Mouse (Mus musculus) hindbrain, embryonic 11.5 days (tissue): ENCODE measurements around the gene Pcyox1. TPM values are rescaled to one million over a fixed set of nuclear protein-coding genes. Genes with fewer than 3 reads are reported as not detected.

Experiments used
- ATAC-seq: fragments of 200-750 bp; cut with Nextera tagmentation; 2 replicates; pipeline ENCODE4 v1.8.0; 2017; ENCODE audit warnings: mild to moderate bottlenecking, moderate TSS enrichment, moderate library complexity; ENCODE audit not compliant: low FRiP score
- DNase-seq: peaks from one replicate; pipeline ENCODE4 v3.0.0-alpha.2; 2015; ENCODE audit warnings: low spot score
- H3K27ac ChIP-seq: fragments of 300-500 bp; sonication (generic); 2 replicates; pipeline ENCODE4 v1.5.1; 2014; ENCODE audit warnings: mild to moderate bottlenecking, low read depth, low read length
- H3K27me3 ChIP-seq: fragments of 300-500 bp; sonication (generic); 2 replicates; pipeline ENCODE4 v1.6.1; 2014; ENCODE audit warnings: mild to moderate bottlenecking, low read length, moderate library complexity, mixed read lengths; ENCODE audit not compliant: control insufficient read depth, insufficient read depth
- H3K36me3 ChIP-seq: fragments of 300-500 bp; sonication (generic); 2 replicates; pipeline ENCODE4 v1.6.1; 2014; ENCODE audit warnings: mild to moderate bottlenecking, low read length, moderate library complexity, mixed read lengths; ENCODE audit not compliant: control insufficient read depth, insufficient read depth
- H3K4me1 ChIP-seq: fragments of 300-500 bp; sonication (generic); replicated peaks from 2 replicates; pipeline ENCODE4 v1.6.1; 2014; ENCODE audit warnings: low read length, mixed read lengths; ENCODE audit not compliant: control insufficient read depth, insufficient read depth
- H3K4me2 ChIP-seq: fragments of 300-500 bp; sonication (generic); replicated peaks from 2 replicates; pipeline ENCODE4 v1.6.1; 2014; ENCODE audit warnings: mild to moderate bottlenecking, low read depth, low read length
- H3K4me3 ChIP-seq: fragments of 300-500 bp; sonication (generic); 2 replicates; pipeline ENCODE4 v1.5.1; 2014; ENCODE audit warnings: low read depth, low read length
- H3K9ac ChIP-seq: fragments of 300-500 bp; sonication (generic); 2 replicates; pipeline ENCODE4 v1.6.1; 2014; ENCODE audit warnings: low read depth, low read length
- H3K9me3 ChIP-seq: fragments of 300-500 bp; sonication (generic); 2 replicates; pipeline ENCODE4 v1.6.1; 2016; ENCODE audit warnings: low read length; ENCODE audit not compliant: control insufficient read depth
- WGBS: fragments of 180-500 bp; shearing (Covaris S2); extraction: QIAGEN DNeasy Blood & Tissue Kit; methylation state at CpG from one replicate; pipeline ENCODE4 v1.1.7; 2014; 5-methylcytosine and 5-hydroxymethylcytosine counted together
- polyA plus RNA-seq: library from polyadenylated mRNA; unstranded; fragments of >200 nt; fragmentation: Nextera tagmentation; extraction: Ambion mirVana; gene quantifications from 2 replicates; pipeline ENCODE4 v1.2.1, GENCODE M21; 2014

Gene Pcyox1
- polyA plus RNA-seq, 1 experiment from 2014 or later, result 107 TPM

DNA sequence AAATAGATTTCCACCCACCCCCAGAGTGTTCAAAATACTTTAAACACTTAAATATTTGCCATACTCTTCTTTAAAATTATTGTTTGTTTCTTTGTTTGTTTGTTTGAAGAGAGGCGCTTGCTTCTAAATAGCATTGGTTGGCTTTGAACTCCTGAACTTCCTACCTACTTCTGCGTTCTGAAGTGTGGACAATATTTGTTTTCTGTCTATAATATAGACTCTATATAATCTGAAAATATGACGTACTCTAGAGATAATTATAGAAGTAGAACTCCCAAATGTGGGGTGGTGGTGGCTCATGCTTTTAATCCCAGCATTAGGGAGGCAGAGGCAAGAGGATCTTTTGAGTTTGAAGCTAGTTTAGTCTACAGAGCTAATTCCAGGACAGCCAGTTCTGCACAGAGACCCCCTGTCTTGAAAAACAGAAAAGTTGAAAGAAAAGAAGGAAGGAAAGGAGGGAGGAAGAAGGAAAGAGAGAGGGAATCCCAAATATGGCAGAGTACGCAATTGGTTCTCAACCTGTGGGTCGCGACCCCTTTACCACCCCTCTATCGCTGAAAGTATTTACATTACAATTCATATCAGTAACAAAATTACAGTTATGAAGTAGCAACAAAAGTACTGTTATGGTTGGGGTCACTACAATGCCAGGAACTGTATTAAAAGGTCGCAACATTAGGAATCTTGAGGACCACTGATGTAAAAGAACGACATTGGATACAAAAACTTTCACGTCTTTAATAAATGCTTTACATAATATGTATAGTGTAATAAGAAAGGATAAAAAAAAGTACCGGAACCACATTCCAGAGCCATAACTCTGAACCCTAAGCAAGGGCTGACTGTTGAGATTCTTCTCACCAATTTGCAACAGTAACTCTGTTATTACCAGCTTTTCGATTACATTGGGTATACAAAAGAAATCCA lies 6.0 kb upstream of the Pcyox1 start:
- 39% methylated on average over 12 of the region's 12 CpGs for WGBS
- ATAC-seq (no peak), DNase-seq (peak; percentile 40)
- Histone ChIP-seq H3K4me2 (peak overlapping the region; percentile 28; the same call in 1 of the 2 replicates), H3K4me3 (peak overlapping the region; percentile 88), H3K27ac (no peak overlapping the region), H3K9ac (no peak overlapping the region), H3K4me1 (no peaks in the 10 kb centered on the region), H3K36me3 (no peaks in the 10 kb centered on the region), H3K27me3 (no peaks in the 10 kb centered on the region), H3K9me3 (no peaks in the 10 kb centered on the region)

DNA sequence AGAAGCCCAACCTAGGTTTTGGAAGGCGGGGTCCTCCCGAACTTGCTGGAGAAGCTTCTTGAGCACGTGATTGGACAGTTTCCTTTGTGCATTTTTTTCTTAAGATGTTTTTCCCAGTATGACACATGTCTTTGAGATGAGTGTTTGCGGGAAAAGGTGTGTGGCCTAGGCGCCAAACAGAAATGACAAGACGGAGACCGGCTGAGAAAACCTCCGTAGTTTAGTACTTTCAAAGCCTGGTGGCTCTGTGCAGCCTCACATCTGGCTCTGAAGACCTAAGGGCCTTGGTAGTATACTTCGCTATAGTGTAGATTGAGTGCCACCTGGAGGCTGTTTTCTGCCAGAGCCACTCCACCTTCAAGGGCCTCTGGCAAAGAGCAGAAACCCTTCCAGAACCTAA lies 4.0 kb upstream of the Pcyox1 start:
- H3K27me3 ChIP-seq, result no peaks in the 10 kb centered on the region
- peak overlapping the region; percentile 20; the same call in 1 of the 2 replicates for H3K4me2 ChIP-seq
- ATAC-seq (no peak), DNase-seq (peak; percentile 77)
- 7% methylated on average over 9 of the region's 9 CpGs for WGBS
- H3K36me3 ChIP-seq, result no peaks in the 10 kb centered on the region
- no peak overlapping the region for H3K9ac ChIP-seq
- no peak overlapping the region for H3K27ac ChIP-seq
- H3K9me3 ChIP-seq, result no peaks in the 10 kb centered on the region
- no peak overlapping the region for H3K4me3 ChIP-seq
- no peaks in the 10 kb centered on the region for H3K4me1 ChIP-seq

DNA sequence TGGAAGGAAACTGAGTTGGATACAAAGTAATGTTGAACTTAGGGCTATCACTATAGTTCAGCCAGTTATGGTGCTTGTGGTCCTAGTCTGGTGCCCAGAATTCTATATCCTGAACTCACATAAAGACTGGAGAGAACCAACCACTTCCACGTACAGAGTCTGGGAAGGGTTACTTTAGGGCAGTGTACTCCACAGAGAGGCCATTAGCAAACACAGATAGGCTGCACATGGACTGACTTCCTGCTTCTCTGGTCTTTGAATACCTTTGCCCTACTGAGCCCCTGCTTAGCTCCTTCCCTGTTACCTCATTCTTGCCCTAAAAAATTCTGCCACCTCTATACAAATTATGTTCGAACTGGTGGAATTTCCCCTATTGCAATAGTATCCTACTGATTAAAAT lies 3.0 kb upstream of the Pcyox1 start:
- H3K9me3 ChIP-seq, result no peaks in the 10 kb centered on the region

DNA sequence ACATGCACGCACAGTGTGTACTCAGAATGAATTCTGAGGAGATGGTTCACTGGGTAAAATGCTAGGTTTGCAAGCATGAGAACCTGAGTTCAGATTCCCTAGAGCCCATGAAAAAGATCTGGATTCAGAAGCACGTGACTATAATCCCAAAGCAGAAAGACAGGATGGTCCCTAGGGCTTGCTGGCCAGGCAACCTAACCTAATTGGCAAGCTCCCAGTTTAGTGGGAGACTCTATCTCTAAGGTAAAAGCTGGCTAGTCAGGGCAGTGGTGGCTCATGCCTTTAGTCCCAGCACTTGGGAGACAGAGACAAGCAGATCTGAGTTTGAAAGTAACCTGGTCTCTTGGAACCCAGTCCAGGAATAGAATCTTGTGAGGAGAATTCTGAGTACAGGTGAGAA lies 2.0 kb upstream of the Pcyox1 start:
- H3K27ac ChIP-seq, result no peak overlapping the region
- peaks cover 8% of the 10 kb centered on the region; the same call in 1 of the 2 replicates for H3K4me1 ChIP-seq
- 76% methylated on average over 2 of the region's 2 CpGs for WGBS
- H3K27me3 ChIP-seq, result no peaks in the 10 kb centered on the region
- DNase-seq, result no peak
- no peak overlapping the region for H3K9ac ChIP-seq
- H3K4me3 ChIP-seq, result 0 out of 2 replicates have a peak overlapping the region, but pooled peaks have one; percentile 8
- ATAC-seq, result no peak
- no peaks in the 10 kb centered on the region for H3K36me3 ChIP-seq
- no peak overlapping the region for H3K4me2 ChIP-seq
- no peaks in the 10 kb centered on the region for H3K9me3 ChIP-seq

More for the DNA sequence above, 3.0 kb upstream of the Pcyox1 start:
- 86% methylated on average over 2 of the region's 2 CpGs for WGBS
- Histone ChIP-seq H3K36me3 (no peaks in the 10 kb centered on the region), H3K9ac (no peak overlapping the region), H3K27ac (no peak overlapping the region), H3K4me3 (no peak overlapping the region), H3K4me1 (peaks cover 6% of the 10 kb centered on the region; the same call in 1 of the 2 replicates), H3K27me3 (no peaks in the 10 kb centered on the region), H3K4me2 (no peak overlapping the region)
- ATAC-seq, result no peak
- no peak for DNase-seq

DNA sequence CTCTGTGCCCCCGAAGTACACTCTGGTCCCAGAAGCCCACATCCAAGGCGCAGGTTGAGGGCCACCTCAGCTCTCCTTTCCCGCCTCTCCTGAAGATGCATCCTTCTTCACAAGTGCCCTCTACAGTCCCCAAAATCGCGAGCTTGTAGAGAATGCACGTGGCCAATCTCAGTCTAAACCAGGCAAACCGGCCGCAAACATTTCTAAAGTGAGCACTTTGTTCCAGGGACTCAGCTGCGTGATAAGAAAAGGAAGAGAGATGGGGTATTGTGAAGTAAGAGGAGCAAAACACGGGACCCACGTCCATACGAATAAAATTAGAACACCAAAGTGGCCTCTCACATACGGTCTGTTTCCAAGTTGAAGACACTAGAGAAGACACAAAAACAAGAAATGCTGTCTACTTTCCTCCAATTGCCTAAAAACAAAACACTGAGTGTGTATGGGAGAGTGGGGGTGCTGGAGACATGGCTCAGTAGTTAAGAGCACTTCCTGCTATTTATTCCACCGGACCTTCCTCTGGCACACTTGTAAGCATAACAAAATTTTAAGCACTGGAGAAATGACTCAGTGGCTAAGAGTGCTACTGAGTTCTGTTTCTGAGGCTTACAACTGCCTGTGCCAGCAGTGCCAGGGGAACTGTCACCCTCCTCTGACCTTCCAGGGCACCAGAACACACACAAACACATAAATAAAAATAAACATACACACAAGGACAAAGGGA lies 465 bp upstream of the Pcyox1 start:
- DNase-seq (no peak), ATAC-seq (no peak)
- Histone ChIP-seq H3K27me3 (no peaks in the 10 kb centered on the region), H3K4me2 (peak overlapping the region; percentile 72), H3K9me3 (no peaks in the 10 kb centered on the region), H3K9ac (peak overlapping the region; percentile 92), H3K4me1 (peaks cover 8% of the 10 kb centered on the region; the same call in 1 of the 2 replicates), H3K4me3 (peak overlapping the region; percentile 85), H3K36me3 (no peaks in the 10 kb centered on the region), H3K27ac (peak overlapping the region; percentile 83; the same call in 1 of the 2 replicates)
- 8% methylated on average over 14 of the region's 14 CpGs for WGBS

DNA sequence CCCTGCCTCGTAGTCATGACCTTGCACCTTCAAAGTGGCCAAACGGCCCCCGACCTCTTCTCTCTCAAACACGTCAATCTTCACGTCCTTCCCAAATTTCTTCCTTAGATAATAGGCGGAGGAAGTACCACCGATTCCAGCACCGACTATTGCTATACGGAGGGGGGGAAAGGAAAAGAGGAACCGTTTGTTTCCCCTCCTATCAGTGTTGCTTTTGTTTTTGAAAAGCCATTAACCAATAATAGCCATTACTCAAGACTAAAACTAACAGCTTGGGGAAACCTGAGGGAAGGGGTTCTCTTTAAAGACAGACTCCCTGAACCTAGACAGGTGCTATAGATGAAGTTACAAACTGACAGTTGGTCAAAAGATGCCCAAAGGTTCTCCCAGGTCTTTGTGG lies 985 bp downstream of the Pcyox1 start:
- DNase-seq, result no peak
- Histone ChIP-seq H3K36me3 (peaks cover 12% of the 10 kb centered on the region), H3K4me3 (peak overlapping the region; percentile 85), H3K4me2 (peak overlapping the region; percentile 72), H3K27me3 (no peaks in the 10 kb centered on the region), H3K27ac (no peak overlapping the region), H3K4me1 (peaks cover 8% of the 10 kb centered on the region; the same call in 1 of the 2 replicates), H3K9me3 (no peaks in the 10 kb centered on the region), H3K9ac (peak overlapping the region; percentile 92)
- no peak for ATAC-seq
- 41% methylated on average over 10 of the region's 10 CpGs for WGBS

DNA sequence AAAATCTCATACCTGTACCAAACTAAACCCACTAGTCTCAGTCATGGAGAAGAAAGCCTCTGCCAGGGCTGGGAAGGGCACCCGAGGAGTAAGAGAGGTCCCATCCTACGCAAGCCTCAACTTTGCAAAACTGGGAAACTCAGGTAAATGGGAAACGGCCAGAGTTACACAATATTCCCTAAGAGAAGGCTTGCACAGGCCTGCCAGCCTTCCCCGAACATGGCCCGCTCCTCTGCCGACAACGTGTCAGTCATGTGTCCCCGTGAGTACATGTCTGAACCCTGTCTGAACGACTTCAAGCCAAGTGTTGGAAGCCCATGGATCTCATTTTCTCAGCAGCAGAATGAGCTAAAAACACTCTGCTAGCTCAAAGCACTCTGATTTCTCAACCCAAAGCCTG lies 1.9 kb downstream of the Pcyox1 start:
- Histone ChIP-seq H3K4me3 (peak overlapping the region; percentile 85; the same call in 1 of the 2 replicates), H3K36me3 (peaks cover 19% of the 10 kb centered on the region), H3K4me2 (peak overlapping the region; percentile 72; the same call in 1 of the 2 replicates), H3K27ac (no peak overlapping the region), H3K9ac (no peak overlapping the region), H3K27me3 (no peaks in the 10 kb centered on the region), H3K9me3 (no peaks in the 10 kb centered on the region), H3K4me1 (peaks cover 8% of the 10 kb centered on the region; the same call in 1 of the 2 replicates)
- ATAC-seq (no peak), DNase-seq (no peak)
- WGBS, result 87% methylated on average over 9 of the region's 9 CpGs

DNA sequence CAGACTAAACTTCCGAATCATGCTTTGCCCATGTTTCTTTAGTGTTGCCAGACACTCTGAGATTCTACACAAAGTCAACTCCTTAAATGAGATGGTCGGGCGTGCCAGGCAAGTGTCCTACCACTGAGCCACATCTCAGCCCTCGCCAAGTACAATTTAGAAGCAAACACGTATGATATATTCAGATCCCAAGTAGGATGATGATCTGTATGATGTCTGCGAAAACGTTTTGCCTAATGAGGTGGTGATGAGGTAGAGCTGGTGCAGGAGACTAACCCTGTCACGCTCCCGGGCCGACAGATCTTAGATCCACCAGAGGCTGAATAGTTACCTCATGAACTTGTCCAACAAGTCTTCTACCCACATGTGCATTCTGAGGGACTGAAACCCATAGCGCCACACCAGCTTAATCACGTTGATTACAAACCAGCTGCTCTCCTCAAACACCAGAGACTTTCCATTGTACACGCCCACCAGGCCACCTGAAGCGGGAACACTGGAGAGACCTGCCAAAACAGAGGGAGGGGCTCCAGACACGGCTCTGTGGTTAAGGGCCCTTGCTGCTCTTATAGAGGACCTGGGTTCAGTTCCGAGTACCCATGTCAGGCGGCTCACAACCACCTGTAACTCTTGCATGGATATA lies 2.8 kb downstream of the Pcyox1 start:
- Histone ChIP-seq H3K9me3 (no peaks in the 10 kb centered on the region), H3K4me3 (no peak overlapping the region), H3K27me3 (no peaks in the 10 kb centered on the region), H3K4me2 (no peak overlapping the region), H3K36me3 (peaks cover 19% of the 10 kb centered on the region), H3K4me1 (peaks cover 8% of the 10 kb centered on the region; the same call in 1 of the 2 replicates), H3K9ac (no peak overlapping the region), H3K27ac (no peak overlapping the region)
- DNase-seq (no peak), ATAC-seq (no peak)
- WGBS, result 95% methylated on average over 17 of the region's 17 CpGs
